Mouse (Mus musculus) CH12.LX (cell line): ENCODE measurements around the gene Jag2.

Source experiments
- CTCF ChIP-seq, 2 experiments: IDR thresholded peaks in 1 of 2; conservative IDR thresholded peaks in 1 of 2; 2 replicates each; pipeline ENCODE4 v1.5.1; 2011 to 2012; ENCODE audit warnings: low read depth in 2 of 2, low read length in 2 of 2, improper control_type of control experiment in 1 of 2, inconsistent platforms in 1 of 2, mild to moderate bottlenecking in 1 of 2, moderate library complexity in 1 of 2
- EP300 ChIP-seq: IDR thresholded peaks from 2 replicates; pipeline ENCODE4 v1.6.1; 2011; ENCODE audit warnings: low read length, improper control_type of control experiment
- ETS1 ChIP-seq: conservative IDR thresholded peaks from 2 replicates; pipeline ENCODE4 v1.6.1; 2012; ENCODE audit warnings: low read depth, mild to moderate bottlenecking, inconsistent platforms, low read length, improper control_type of control experiment, moderate library complexity
- GABPA ChIP-seq: IDR thresholded peaks from 2 replicates; pipeline ENCODE4 v1.6.1; 2012; ENCODE audit warnings: low read depth, low read length, improper control_type of control experiment, inconsistent platforms; ENCODE audit not compliant: insufficient replicate concordance
- MEF2A ChIP-seq: IDR thresholded peaks from 2 replicates; pipeline ENCODE4 v1.6.1; 2014; ENCODE audit warnings: low read depth, mild to moderate bottlenecking, inconsistent platforms, low read length, improper control_type of control experiment, borderline replicate concordance
- SIN3A ChIP-seq: IDR thresholded peaks from 2 replicates; pipeline ENCODE4 v1.6.1; 2012; ENCODE audit warnings: low read length, improper control_type of control experiment, inconsistent platforms
- USF1 ChIP-seq: IDR thresholded peaks from 2 replicates; pipeline ENCODE4 v1.6.1; 2014; ENCODE audit warnings: low read depth, mild to moderate bottlenecking, inconsistent platforms, low read length, improper control_type of control experiment
- ZC3H11A ChIP-seq: IDR thresholded peaks from 2 replicates; pipeline ENCODE4 v1.6.1; 2012; ENCODE audit warnings: low read depth, mild to moderate bottlenecking, inconsistent platforms, low read length, improper control_type of control experiment

GRCm38 (mm10) chr12:112898960-112899359, 30.6 kb downstream of the Jag2 start:
- TF ChIP-seq CTCF (conservative IDR thresholded peaks at IDR 0.05 in 1 of 2, IDR thresholded peaks at IDR 0.05 in 1 of 2; ENCODE audit: low read depth in 2 of 2, low read length in 2 of 2) (no peak), SIN3A (no peak), USF1 (no peak), ZC3H11A (no peak), ETS1 (no peak), GABPA (no peak), EP300 (no peak), MEF2A (no peak)
